Mouse (Mus musculus): Measurements from ENCODE around the gene Plekhj1.
"Not testable (repeated sequence)": the region's sequence is repeated elsewhere in the genome, so short reads cannot be mapped to it uniquely, and the experiment has no call there.

Plekhj1 gene

DNA sequence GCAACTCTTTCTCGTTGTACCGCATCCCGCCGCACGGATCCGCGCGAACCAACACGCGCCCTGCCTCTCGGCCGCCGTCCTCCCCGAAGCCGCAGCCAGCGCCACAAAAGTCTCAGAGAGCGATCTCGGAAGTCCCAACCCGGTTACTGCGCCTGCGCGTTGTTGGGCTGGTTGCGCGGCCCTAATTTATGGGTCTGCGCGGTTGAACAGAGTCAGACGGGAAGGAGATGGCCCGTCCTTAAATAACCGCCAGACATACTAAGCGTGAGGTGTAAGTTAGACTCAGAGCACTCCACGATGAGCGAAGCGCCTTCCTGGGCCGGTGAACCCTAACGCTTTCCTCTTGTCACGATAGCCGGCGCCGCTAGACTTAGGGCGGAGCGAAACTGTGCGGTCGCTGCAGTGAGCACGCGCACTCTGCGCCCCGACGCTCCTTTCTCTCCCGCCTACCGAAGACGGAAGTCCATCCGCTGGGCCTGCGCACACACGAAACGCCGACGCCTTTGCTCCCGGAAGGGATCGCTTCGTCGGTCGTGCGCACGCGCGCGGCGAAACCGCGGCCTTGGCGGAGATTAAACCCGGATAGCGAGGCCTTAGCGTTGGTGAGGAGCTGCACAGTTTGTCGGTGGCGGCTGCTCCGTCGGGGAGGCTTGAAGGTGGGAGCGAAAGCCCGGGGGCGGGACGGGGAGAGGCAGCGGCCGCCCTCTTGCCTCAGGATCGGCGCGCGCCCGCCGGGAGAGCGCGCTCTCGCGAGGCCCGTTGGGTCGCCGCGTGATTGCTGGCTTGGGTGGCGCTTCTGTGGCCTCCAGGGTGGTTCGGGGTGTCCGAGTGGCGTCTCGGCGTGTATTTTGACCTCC, at the start of gene Plekhj1, which contains the start of gene Sf3a2:
TSS of gene Plekhj1 (minus strand) at position 477 of the 857 bp plus-strand sequence.
TSS of gene Sf3a2 (plus strand) at position 49 of the 857 bp plus-strand sequence.
- DNase-seq (ENCODE audit: low read depth, low spot score) = peak; percentile 100

- DNase-seq (ENCODE audit: low read depth, low spot score) = peak; percentile 83
Measured at GRCm38 (mm10) chr10:80845732-80846131, 47.3 kb upstream of the Plekhj1 start.

- DNase-seq (ENCODE audit: low read depth, low spot score) = peak; percentile 62
Measured at GRCm38 (mm10) chr10:80845055-80845693, 46.7 kb upstream of the Plekhj1 start.

- DNase-seq (ENCODE audit: low read depth, low spot score) = peak; percentile 87
Measured at GRCm38 (mm10) chr10:80843931-80844547, 45.6 kb upstream of the Plekhj1 start, which contains the start of gene Lingo3. Gene Lingo3, minus strand, starts transcription at chr10:80844039.

DNA sequence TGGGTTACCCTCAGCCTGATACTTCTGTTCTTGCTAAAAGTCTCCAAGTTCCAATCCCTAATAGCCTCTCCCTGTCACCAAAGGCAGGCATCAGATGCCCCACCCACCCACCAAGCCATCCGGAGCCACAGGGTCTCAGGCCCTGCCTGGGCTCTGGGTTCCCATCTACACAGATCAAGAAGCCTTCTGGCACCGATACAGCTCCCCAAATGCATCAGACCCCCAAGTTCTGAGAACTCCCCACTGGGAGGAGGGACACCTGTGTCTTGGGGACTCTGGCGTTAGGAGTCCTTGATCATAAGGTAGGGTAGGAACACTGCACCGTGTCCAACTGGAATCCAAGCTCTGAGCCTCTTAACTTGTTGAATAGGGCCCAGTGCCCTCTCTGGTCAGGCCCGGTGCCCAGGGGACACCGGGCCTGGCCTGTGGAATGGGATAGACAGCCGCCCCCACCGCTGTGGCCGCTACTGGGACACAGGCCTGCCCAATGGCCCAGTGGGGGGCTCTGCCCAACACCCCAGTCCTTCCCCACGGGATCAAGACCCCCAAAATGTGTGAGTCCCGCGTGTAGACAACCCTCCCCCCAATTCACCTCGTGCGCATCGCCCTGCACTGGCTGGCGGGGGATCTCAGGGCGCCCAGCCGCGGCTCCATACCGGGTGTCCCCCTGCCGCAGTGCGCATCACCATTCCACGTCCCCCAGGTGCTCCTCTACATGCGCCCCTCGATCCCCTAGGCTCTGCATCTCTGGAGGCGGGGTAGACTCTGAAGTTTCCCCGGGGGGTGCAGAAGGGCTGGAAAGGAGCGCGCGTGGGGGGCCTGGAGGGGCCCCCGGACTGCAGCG, 44.9 kb upstream of the Plekhj1 start:
- DNase-seq (ENCODE audit: low read depth, low spot score) = no peak

- DNase-seq (ENCODE audit: low read depth, low spot score) = peak; percentile 76
Measured at GRCm38 (mm10) chr10:80842334-80842733, 43.9 kb upstream of the Plekhj1 start.

GRCm38 (mm10) chr10:80841685-80842084, 43.3 kb upstream of the Plekhj1 start:
- DNase-seq (ENCODE audit: low read depth, low spot score) = no peak

GRCm38 (mm10) chr10:80839848-80840247, 41.4 kb upstream of the Plekhj1 start:
- no peak for DNase-seq (ENCODE audit: low read depth, low spot score)

DNA sequence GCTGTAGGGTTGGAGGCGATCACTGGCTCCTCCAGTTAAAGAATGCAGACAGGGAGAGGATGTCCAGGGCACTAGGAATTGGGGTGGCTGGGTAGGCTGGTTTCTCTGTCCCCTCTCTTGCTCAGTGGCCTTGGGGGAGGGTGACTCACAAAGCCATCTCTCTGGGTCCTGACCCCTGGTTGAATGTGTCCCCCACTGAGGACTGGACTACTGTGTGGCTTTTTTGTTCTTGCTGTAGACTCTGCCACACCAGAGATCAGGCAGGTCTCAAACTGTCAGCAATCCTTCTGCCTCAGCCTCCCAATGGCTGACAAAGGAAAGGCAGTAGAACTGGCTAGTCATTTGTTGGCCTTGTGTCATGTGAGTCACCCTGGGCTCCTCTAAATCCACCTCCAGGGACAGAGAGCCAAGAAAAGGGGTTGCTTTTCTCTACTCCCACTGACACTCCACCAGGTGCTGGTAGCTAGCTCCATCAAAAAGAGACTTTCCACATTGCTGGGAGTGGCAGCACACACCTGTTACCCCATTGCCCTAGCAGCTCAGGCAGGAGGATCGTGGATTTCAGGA, 40.0 kb upstream of the Plekhj1 start:
- DNase-seq (ENCODE audit: low read depth, low spot score) = peak; percentile 72

DNA sequence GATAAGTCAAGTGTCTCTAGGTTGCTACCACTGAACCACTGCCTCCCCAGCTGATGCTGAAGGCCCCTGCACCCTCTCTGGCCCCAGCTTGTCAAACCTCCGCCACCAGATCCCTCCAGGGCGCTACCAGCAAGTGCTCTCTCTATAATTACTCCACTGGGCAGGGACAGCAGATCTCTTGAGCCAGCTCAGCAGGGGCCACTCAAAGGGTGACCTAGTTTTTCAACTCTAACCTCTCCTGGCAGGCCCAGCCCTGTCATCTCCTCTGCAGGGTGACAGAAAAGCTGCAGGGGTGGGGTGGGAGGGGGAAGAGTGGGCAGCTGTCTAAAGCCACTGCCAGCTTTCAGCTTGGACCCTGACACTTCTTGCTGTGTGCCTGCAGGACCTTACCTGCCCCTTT, 39.4 kb upstream of the Plekhj1 start:
- peak; percentile 84 for DNase-seq (ENCODE audit: low read depth, low spot score)

- peak; percentile 77 for DNase-seq (ENCODE audit: low read depth, low spot score)
Measured at GRCm38 (mm10) chr10:80836949-80837379, 38.5 kb upstream of the Plekhj1 start.

- no peak for DNase-seq (ENCODE audit: low read depth, low spot score)
Measured at GRCm38 (mm10) chr10:80835617-80836016, 37.2 kb upstream of the Plekhj1 start.

DNA sequence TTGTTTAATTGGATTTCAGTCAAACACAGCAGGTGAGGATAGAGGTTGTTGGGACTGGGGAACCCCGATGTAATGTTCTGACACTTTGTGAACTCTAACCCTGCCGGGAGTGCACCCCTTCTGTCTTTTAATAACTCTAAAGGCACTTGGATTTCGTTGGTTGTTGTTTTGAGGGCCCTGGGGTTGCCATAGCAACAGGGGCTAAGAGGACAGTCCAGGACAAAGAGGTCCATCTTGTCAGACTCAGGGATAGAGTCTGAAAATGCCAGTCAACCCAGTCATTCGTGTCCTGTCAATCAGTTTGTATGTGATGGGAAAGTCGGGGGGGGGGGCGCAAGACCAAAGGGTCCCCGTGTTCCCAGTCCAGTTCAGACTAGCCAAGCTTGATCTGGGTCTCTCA, 34.4 kb upstream of the Plekhj1 start:
- DNase-seq (ENCODE audit: low read depth, low spot score) = no peak

- DNase-seq (ENCODE audit: low read depth, low spot score) = no peak
Measured at GRCm38 (mm10) chr10:80831136-80831535, 32.7 kb upstream of the Plekhj1 start.

DNA sequence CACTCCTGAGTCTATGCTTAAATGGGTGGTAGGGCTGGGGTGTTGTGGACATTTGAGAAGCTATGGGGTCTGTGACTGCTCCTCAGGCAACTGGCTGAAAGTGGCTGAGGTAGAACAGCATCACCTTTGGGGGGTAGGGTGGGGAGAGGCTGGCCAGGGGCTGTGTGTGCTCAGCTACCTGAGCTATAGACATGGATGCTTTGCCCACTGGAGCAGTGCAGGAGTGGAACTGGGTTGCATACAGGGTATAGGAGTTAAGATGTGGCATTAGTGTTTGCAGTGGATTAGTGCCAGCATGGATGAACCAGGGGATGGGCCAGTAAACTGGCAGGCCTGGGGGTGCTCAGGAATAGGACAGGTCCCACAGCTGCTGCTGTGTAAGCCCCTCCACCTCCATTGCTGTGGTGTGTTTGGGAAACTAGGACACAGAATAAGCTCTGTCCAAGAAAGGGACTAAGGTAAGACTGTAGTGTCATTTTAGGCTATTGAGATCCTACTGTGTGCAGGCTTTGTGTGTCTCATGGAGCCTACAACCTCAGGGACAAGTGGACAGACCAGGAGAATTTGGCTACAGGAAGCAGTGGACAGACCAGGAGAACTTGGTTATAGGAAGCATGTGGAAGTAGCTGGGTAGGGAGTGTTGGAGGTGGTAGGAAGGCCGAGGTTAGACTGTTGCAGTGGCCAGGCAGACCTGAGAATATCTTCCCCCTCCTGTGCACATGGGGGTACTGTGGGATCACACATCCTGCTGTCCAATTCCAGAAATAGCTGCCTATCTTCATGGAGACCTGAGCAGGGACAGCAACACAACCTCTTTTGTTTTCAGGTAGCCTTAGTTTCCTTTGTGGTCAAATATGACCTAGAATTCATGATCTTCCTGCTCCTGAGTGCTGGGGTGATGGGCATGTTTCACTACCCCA, 31.2 kb upstream of the Plekhj1 start:
- DNase-seq (ENCODE audit: low read depth, low spot score) = no peak

- not testable (repeated sequence) for DNase-seq (ENCODE audit: low read depth, low spot score)
Measured at GRCm38 (mm10) chr10:80828587-80828986, 30.2 kb upstream of the Plekhj1 start.

DNA sequence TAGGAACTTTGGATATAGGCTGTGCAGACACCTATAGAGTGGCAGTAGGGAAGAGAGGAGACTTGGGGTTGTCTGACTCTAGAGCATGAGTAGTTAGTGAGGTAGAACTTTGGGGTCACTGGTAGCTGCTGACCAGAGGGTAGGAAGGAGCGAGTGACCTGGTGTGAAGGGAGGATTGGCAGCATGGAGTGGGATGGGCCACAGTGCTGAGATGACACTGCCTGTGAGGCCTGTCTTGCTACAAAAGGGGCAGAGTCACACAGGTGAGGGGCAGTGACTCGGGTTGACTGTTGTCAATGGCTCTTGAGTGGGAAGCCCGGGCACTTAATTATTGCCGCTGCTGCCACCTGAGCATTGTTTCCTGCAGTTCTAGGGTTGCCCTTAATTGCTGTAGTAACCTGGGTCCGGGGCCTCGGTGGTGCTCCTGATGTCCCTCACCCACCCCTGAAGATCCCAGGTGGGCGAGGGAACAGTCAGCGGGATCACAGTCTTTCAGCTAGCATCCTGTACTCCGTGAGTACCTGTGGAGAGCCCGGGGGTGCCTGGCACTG, 29.5 kb upstream of the Plekhj1 start:
- DNase-seq (ENCODE audit: low read depth, low spot score) = no peak

GRCm38 (mm10) chr10:80827063-80827869, 28.8 kb upstream of the Plekhj1 start:
- no peak for DNase-seq (ENCODE audit: low read depth, low spot score)
